Mouse (Mus musculus) G1E-ER4 (cell line): ENCODE data around the gene Lhfp. TPM values are rescaled to one million over a fixed set of nuclear protein-coding genes. Genes with fewer than 3 reads are reported as not detected.

Experiments
- GATA1 ChIP-seq: IDR thresholded peaks from one replicate; pipeline ENCODE4 v1.8.0; 2012; ENCODE audit warnings: low read length, inconsistent platforms
- polyA plus RNA-seq: library from polyadenylated mRNA; stranded (reverse); fragments of >175 nt; gene quantifications from 2 replicates; pipeline ENCODE4 v1.2.3, GENCODE M21; 2012

Lhfp gene
- polyA plus RNA-seq, 1 experiment, result 0.10 TPM

DNA sequence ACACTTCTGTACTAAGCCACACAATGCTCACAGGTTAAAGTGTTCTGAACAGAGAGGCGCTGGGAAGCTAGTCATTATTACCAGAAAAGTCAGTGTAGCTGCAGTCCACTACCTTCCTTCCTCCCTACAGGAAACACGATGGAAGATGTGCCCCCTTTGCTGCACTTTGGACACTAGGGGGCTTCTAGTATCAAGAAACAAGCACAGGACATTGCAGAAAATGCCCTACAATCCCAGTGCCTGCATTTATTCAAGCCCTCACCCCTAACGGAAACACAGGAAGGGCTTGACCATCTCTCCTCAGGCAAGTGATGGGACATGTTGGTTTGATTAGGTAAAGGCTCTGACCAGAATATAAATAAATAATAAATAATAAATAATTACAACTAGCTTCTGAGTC is 7.9 kb upstream of the Lhfp start:
- TF ChIP-seq GATA1, result no peak

DNA sequence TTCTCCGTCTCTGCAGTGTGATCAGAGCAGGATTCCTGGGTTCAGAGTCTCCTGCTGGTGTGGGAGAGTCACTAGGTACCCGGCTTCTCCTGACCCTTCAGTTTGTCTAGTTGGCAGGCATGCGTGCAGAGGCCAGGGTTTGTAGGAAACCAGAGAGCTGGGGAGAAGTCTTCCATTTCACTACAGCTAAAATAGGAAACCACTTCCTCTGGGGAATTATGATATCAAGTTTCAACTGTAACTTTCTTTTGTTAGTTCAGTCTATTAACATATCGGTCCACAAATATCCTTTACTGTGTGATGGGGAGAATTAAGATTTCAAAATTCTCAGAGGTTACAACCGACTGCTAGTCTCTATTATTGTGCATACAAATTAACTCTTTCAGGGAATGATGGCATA is 5.3 kb upstream of the Lhfp start:
- no peak for TF ChIP-seq GATA1

DNA sequence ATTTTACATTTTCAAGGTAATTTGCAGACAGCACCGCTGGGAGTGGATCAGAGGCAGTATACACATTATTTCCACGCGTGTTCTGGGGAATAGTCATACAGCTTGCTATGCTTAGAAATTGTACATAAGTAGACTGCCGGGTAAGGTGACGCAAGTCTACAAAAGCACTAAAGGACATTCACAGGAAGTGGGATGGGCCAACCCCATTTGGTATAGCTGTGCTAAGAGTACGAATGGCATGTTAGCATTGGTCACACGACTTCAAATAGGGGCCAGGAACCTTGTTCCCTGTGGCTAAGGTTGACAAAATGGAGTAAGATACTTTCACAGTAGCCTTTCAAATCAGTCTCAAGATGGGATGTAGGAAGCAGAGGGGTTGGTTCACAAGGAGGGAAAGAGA is 4.4 kb upstream of the Lhfp start:
- TF ChIP-seq GATA1, result no peak

DNA sequence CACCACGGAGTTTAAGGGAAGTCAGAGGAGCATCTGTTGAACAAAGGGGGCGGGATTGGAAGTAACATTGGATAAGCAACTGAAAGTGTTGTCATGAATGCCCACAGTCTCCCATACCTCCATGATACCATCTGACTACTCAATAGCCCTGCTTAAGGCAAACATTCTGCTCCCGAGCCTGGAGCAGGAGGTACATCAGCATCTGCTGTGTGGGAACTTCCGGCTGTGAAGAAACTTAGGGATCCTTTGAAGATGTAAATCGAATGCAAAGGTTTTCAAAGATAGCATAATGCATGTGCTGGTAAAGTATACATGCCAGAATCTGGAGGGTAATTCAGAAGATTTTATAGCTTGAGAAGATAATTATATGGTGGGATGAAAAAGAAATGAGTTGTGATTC is 2.4 kb upstream of the Lhfp start:
- no peak for TF ChIP-seq GATA1

DNA sequence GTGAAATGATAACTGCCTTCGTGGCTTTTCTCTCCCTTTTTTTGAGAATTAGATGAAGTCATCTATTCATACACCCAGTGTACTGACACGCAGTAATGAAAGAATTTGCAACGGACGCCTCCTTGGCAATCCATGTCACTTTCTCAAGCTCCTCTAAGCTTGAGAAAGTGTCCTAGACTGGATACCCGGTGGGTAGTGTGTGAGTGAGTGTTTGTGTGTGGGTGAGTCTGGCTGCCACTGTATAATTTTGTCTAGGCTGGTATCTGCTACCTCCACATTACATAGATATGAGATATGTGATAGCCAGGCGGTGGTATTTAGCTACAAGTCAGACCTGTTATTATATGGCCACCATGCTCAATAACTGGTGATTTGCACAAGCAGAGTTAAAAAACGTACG is 1.6 kb upstream of the Lhfp start:
- no peak for TF ChIP-seq GATA1

DNA sequence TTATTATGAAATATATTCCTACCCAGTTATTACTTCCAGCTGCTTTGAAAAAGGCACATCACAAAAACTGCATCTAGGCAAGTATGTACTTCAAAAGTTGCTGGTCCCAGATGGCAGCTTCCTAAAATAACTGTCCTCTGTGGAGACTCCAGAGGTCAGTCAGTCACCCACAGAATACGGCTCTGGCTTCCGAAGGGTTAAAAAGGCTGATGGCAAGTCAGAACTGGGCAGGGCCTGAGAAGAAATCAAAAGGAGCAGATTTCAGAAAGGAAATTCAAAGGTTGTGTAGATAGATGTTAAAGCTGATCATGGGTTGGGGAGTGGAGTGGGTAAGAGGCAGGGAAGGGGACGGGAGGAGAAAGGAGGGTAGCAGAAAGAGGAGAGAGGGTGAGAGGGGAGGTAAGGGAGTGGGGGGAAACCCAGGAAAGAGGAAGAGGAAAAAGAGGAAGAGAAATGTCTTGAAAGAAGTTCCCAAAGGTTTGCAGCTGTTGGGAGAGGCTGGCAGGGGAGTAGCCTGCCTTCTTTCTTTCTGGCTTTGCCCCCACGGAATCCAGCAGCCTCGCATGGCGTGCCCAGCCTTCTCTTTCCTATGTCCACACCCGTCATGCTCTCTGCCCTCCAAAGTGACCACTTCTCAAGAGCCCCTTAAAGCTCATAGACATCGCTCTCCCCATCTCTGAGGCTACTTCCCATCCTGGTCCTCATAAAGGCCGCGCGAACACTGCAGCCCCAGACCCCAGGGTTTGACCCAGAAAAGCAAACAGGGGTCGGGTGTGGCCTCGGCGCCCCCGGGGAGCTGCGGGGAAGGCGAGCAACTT is 526 bp upstream of the Lhfp start:
- TF ChIP-seq GATA1, result no peak

DNA sequence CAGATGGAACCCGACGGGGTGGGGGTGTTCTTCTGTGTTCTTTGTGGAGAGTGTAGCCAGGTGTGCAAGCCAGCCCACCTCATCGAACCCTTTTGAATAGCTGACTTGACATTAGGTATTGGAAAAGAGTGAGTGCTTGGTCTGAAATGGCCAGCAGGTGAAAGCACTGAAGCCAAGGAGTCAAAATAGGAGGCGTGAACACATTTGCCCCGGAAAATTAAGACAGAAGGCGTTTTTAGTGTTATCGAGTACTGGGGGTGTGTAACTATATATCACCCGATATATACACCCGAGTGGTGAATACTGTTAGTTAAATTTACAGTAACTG is 876 bp downstream of the Lhfp start:
- TF ChIP-seq GATA1, result no peak

DNA sequence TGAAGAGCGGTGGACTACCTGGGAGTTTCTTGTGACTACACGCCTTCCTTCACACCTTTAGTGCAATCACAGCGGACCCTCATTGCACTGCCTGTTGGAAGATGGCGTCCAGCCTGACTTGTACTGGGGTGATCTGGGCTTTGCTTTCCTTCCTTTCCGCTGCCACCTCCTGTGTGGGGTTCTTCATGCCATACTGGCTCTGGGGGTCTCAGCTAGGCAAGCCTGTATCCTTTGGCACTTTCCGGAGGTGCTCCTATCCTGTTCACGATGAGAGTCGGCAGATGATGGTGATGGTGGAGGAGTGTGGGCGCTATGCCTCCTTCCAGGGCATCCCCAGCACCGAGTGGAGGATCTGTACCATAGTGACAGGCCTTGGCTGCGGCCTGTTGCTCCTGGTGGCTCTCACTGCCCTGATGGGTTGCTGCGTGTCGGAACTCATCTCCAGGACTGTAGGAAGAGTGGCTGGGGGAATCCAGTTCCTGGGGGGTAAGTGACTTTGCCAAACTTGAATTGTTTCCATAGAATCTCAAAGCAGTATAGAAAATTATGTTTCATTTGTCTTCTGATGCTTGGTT is 2.0 kb downstream of the Lhfp start:
- no peak for TF ChIP-seq GATA1

DNA sequence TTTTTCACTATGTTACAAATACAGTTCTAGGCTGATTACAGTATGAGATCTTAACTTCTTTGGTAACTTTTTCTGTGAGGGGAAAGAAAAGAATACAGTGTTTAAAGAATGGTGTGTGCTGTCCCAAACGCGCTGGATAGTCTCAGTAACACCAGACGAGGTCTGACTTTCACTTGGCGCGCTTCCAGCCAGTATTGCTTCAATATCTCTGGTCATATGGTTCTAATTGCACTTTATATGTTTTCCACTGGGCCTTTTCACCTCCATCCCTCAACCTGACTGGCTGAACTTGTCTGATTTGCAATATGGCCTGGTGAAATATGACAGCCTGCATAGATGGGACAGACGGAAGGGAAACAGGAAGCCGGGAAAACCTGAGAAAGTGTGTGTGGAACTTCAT is 2.9 kb downstream of the Lhfp start:
- TF ChIP-seq GATA1, result no peak

DNA sequence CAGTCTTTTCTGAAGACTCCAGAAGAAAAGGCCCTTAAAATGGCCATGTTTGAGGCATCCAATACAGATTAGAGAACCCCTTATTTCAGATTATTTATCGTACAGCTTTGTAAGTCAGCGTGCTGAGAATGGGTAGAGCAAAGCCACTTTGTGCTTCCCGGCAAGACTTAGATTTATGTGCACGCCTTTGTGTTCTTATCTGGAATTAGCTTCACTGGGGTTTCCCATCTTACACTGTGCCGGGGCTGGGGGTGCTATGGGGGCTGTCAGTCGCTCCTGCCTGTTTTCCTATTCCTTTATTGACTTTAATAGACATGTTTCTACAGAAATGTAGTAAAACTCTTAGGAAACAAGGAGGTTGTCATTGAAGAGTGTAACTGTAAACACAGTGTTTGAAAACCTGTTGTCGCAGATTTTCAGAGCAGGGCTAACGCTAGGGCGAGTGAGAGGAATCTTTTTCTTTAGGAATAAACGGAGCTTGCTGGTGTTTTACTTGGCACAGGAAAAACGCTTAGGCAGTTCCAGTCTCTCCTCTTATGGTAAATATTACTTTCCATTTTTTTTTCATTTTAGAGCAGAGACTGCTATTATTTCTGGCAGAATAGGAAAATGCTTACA is 3.5 kb downstream of the Lhfp start:
- TF ChIP-seq GATA1, result no peak

DNA sequence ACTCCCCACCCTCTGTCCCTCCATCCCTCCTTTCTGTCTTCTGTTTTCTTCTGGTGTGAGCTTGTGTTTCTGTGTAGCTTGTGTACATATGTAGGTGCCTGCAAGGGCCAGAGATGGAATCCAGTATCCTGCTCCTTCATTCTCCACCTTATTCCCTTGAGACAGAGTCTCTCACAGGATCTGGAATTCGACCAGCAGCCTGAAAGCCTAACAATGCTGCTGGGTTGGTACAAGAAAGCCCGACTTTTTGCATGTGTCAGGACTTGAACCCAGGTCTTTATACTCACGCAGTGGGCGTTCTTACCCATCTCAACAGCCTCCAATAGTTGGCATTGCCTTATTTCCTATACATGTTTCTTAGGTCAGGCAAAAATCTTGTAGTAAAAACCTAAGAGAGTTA is 4.4 kb downstream of the Lhfp start:
- TF ChIP-seq GATA1, result no peak

DNA sequence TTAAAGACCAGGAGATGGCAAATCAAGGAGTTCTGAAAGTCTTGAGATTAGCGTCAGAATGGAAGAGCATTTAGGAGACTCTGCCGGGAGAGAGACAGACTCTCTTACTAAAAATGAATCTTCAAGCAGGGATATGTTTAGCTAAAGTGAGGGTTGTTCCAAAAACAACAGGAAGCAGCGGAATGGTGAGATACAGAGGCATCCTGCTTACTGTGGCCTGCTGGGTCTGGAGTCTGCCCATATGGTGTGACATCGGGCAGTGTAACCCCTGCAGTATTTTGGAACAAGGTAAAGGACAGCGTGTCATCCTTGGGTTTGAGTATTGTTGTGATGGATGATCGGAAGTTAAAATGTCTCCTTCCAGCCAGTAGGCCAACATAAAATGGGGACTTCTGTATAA is 5.0 kb downstream of the Lhfp start:
- no peak for TF ChIP-seq GATA1

DNA sequence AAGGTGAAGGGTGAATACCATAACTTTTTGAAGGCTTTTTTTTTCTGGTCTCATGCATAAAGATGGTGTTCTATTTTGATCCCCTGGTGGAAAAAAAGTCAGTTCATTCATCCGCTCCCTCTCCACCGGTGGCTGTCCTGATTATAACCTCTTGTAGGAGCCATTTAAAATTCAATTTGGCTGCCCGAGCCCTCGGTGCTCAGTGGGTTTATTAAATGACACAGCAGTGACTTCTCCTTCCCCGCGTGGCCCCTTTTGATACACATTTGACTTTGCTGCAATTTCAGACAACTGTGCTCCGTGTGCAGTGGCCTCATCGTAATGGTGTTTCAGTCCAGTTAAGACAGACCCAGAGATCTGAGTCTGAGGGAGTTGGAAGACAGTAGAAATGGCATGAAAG is 11.1 kb downstream of the Lhfp start:
- TF ChIP-seq GATA1, result no peak

DNA sequence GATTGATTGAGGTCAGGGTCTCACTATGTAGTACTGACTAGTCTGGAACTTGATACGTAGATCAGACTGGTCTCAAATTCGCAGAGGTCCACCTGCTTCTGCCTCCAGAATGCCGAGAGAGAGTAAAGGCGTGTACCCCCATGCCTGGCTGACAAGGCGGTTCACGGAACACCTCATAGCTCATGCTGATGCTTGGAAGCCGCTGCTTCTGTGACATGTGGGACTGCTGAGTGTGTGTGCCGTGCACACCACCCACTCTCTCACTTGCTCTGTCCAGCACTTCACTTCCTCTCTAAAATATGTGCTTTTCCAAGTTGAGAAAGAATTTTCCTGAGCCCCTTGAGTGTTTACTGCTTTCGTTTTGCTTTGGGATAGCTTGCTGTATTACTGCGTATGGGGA is 15.1 kb downstream of the Lhfp start:
- TF ChIP-seq GATA1, result no peak

DNA sequence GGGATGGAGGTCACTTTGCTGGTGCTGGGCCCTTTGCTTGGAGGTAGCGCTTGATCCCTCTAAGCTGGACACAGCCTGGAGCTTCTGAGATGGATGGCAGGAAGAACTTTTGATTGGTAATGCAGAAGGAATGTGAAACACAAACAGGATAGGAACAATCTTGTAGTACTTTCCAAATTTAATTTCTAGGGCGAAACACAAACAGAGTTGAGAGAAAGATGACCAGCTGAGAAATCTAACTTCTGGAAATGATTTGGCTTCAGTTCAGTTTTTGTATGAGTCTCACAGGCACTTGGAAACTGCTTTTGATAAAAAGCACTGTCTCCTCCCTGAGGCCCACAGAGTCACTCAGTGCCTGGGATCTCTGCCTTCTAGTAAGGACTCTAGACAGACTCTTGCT is 18.6 kb downstream of the Lhfp start:
- TF ChIP-seq GATA1, result no peak

DNA sequence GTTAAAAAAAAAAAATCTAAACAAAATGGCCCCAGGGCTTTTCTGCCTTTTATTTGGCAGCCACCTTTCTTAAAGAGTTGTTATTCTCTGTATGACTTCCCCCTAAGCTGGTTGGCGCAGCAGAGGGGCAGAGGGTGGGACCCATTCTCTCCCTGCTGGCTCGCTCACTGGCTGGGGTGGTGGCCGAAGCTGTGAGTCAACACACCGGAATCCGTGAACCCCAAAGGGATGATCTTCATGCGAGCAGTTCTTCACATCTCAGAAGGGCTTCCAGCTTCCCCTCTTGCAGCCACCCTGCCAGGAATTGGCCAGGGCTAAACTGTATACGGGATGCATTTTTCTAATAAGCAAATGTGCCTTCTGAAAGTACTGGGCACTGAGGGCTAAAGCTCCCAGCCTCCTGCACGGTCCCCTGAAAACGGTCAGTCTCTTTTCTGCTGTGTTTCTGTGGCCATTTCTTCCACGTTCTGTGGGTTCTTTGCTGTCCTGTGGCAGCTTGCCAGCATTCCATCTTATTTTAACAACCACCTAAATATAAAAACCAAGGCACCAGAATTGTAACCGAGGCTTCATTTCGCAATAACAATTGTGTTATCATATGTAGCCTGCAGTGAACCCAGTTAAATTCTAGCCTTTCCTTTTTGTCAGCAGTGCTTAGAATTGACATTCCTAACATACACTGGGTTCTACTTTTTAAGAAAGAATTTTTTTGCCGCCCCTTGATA is 22.3 kb downstream of the Lhfp start:
- TF ChIP-seq GATA1, result no peak
